8 mouse cellular contexts compared by ENCODE assay signal in the genomic region with DNA sequence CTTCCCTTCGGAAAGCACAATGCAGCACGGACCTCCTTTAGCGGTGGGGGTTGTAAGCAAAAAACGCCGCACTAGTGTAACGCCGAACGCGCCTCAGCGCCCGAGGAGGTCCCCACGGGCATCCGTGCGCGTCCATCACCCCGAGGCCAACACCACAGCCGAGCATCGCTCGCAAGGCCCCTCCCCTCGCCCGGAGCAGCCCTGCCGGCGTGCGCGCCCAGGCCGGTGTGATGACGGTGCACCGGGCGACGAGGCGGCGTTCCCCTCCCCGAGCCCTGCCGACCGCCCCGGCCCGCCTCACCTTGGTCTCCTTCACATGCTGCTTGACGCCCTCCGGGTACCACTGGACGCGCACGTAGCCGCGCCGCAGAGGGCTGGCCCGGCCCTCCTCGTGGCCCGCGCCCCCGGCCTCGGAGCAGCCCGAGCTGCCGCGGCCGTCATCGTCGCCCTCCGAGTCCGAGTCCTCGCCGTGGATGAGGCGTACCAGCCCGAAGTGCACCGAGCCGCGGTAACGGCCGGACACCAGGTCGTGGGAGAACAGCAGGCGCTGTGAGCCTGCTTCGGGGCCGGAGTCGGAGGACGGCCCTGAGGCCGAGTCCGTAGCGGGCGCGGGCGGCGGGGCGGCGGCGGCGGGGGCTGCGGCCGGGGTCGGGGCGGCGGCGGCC. TPM values are rescaled to one million over a fixed set of nuclear protein-coding genes. Genes with fewer than 3 reads are reported as not detected.
A peak's percentile ranks its signal among the peaks of the same experiment; 100 is the strongest.
DNase-seq lines count a peak whose midpoint lies in the region; ATAC-seq and TF ChIP-seq lines count a peak whose summit lies in the region.

No protein-coding gene starts in this region.

- H3K4me2 ChIP-seq in kidney, embryonic 16.5 days (replicated peaks; ENCODE audit: low read depth, low read length): peak overlapping the region; percentile 91
- peak overlapping the region; percentile 89 for H3K4me2 ChIP-seq in liver, postnatal 0 days (ENCODE audit: low read depth, low read length)
- H3K4me2 ChIP-seq in neural tube, embryonic 12.5 days (replicated peaks): peak overlapping the region; percentile 79
- H3K4me2 ChIP-seq in stomach, embryonic 16.5 days (ENCODE audit: low read depth, low read length): peak overlapping the region; percentile 89

- peak; percentile 81 for DNase-seq in adrenal gland, adult 2 months
- peak; percentile 68 for DNase-seq in embryo, embryonic 9.5 days (ENCODE audit: extremely low spot score)
- DNase-seq in liver, postnatal 0 days: peak; percentile 77

- peaks cover 12% of the 10 kb centered on the region for H3K4me1 ChIP-seq in kidney, embryonic 16.5 days (ENCODE audit: insufficient read depth, low read length)
- peaks cover 20% of the 10 kb centered on the region for H3K4me1 ChIP-seq in liver, postnatal 0 days (ENCODE audit: insufficient read depth)
- peaks cover 26% of the 10 kb centered on the region for H3K4me1 ChIP-seq in neural tube, embryonic 12.5 days
- peaks cover 19% of the 10 kb centered on the region; the same call in 1 of the 2 replicates for H3K4me1 ChIP-seq in stomach, embryonic 16.5 days (ENCODE audit: control insufficient read depth, insufficient read depth, low read length)

- H3K79me3 ChIP-seq in C2C12 (ENCODE audit: low read depth): peaks cover 47% of the 10 kb centered on the region

- TF ChIP-seq EP300 in liver, postnatal 0 days (IDR thresholded peaks at IDR 0.05; ENCODE audit: low read depth): no peak

- peaks cover 54% of the 10 kb centered on the region for H3K79me2 ChIP-seq in C2C12 (ENCODE audit: control insufficient read depth, insufficient read depth)

- H3K9me3 ChIP-seq in kidney, embryonic 16.5 days (ENCODE audit: low read length): no peaks in the 10 kb centered on the region
- no peaks in the 10 kb centered on the region for H3K9me3 ChIP-seq in liver, postnatal 0 days (ENCODE audit: low read length)
- H3K9me3 ChIP-seq in neural tube, embryonic 12.5 days: no peaks in the 10 kb centered on the region
- H3K9me3 ChIP-seq in stomach, embryonic 16.5 days (replicated peaks; ENCODE audit: control insufficient read depth, low read length): no peaks in the 10 kb centered on the region

- peak overlapping the region; percentile 87 for H3ac ChIP-seq in C2C12 (ENCODE audit: control insufficient read depth, insufficient read length, low read depth)

- TF ChIP-seq CTCF in C2C12 (IDR thresholded peaks at IDR 0.05; ENCODE audit: control insufficient read depth, insufficient read depth, insufficient read length): no peak
- TF ChIP-seq CTCF in liver, postnatal 0 days (IDR thresholded peaks at IDR 0.05; ENCODE audit: low read depth): no peak

- under 1% methylated on average over 81 of the region's 91 CpGs for WGBS in kidney, embryonic 16.5 days
- WGBS in liver, postnatal 0 days (ENCODE audit: insufficient replicate concordance): under 1% methylated on average over 62 of the region's 91 CpGs
- WGBS in neural tube, embryonic 12.5 days: under 1% methylated on average over 90 of the region's 91 CpGs
- under 1% methylated on average over 90 of the region's 91 CpGs for WGBS in stomach, embryonic 16.5 days

- peak; percentile 59 for ATAC-seq in granulocyte monocyte progenitor cell, adult 5-6 weeks (replicated peaks; ENCODE audit: poor library complexity, severe bottlenecking)
- ATAC-seq in kidney, embryonic 16.5 days (ENCODE audit: low FRiP score, low TSS enrichment): peak; percentile 83
- ATAC-seq in liver, postnatal 0 days: peak; percentile 71
- ATAC-seq in neural tube, embryonic 12.5 days (ENCODE audit: low FRiP score, low read depth): peak; percentile 85
- ATAC-seq in stomach, embryonic 16.5 days (ENCODE audit: insufficient read depth, low FRiP score): peak; percentile 66

- peaks cover 4% of the 10 kb centered on the region for H3K36me3 ChIP-seq in C2C12 (ENCODE audit: control insufficient read depth, insufficient read depth)
- H3K36me3 ChIP-seq in kidney, embryonic 16.5 days (ENCODE audit: insufficient read depth, low read length): no peaks in the 10 kb centered on the region
- H3K36me3 ChIP-seq in liver, postnatal 0 days (replicated peaks; ENCODE audit: insufficient read depth, low read length): peaks cover 9% of the 10 kb centered on the region; the same call in 1 of the 2 replicates
- H3K36me3 ChIP-seq in neural tube, embryonic 12.5 days: no peaks in the 10 kb centered on the region
- H3K36me3 ChIP-seq in stomach, embryonic 16.5 days (ENCODE audit: control insufficient read depth, insufficient read depth, low read length): no peaks in the 10 kb centered on the region

- peak overlapping the region; percentile 85 for H3K4me3 ChIP-seq in C2C12 (ENCODE audit: insufficient read depth, poor library complexity, severe bottlenecking)
- peak overlapping the region; percentile 94 for H3K4me3 ChIP-seq in kidney, embryonic 16.5 days (ENCODE audit: low read length)
- H3K4me3 ChIP-seq in liver, postnatal 0 days (ENCODE audit: low read depth, low read length): peak overlapping the region; percentile 80
- H3K4me3 ChIP-seq in neural tube, embryonic 12.5 days: peak overlapping the region; percentile 97
- H3K4me3 ChIP-seq in stomach, embryonic 16.5 days (replicated peaks; ENCODE audit: low read length): peak overlapping the region; percentile 94

- peak overlapping the region; percentile 93 for H3K9ac ChIP-seq in kidney, embryonic 16.5 days (replicated peaks; ENCODE audit: low read length)
- peak overlapping the region; percentile 90 for H3K9ac ChIP-seq in liver, postnatal 0 days (replicated peaks)
- peak overlapping the region; percentile 91 for H3K9ac ChIP-seq in neural tube, embryonic 12.5 days
- H3K9ac ChIP-seq in stomach, embryonic 16.5 days (ENCODE audit: low read length): peak overlapping the region; percentile 81

- H3K27ac ChIP-seq in kidney, embryonic 16.5 days (ENCODE audit: low read length): peak overlapping the region; percentile 72
- peak overlapping the region; percentile 91 for H3K27ac ChIP-seq in liver, postnatal 0 days (ENCODE audit: low read depth)
- peak overlapping the region; percentile 90 for H3K27ac ChIP-seq in neural tube, embryonic 12.5 days
- H3K27ac ChIP-seq in stomach, embryonic 16.5 days (ENCODE audit: low read length): peak overlapping the region; percentile 43

- no peaks in the 10 kb centered on the region for H3K27me3 ChIP-seq in C2C12 (ENCODE audit: control insufficient read depth, insufficient read depth, insufficient read length)
- H3K27me3 ChIP-seq in kidney, embryonic 16.5 days (ENCODE audit: insufficient read depth, low read length): no peaks in the 10 kb centered on the region
- no peaks in the 10 kb centered on the region for H3K27me3 ChIP-seq in liver, postnatal 0 days (ENCODE audit: insufficient read depth, low read length)
- no peaks in the 10 kb centered on the region for H3K27me3 ChIP-seq in neural tube, embryonic 12.5 days (replicated peaks)
- H3K27me3 ChIP-seq in stomach, embryonic 16.5 days (ENCODE audit: control insufficient read depth, insufficient read depth, low read length): no peaks in the 10 kb centered on the region

RNA-seq across cellular contexts. Expression of a gene that starts 0.4 kb away (rescaled TPM):
- 23.1 TPM for polyA plus RNA-seq in C2C12 (2012; fragmentation: generic; extraction: Trizol)
- 10 to 100 TPM; 24.9 to 26.7 TPM for total RNA-seq in adrenal gland, adult 2 months (2021)
- polyA plus RNA-seq in adrenal gland, adult 2 months (2012; rRNA removed): 21.8 and 24.6 TPM in 2 replicates
- total RNA-seq in granulocyte monocyte progenitor cell, adult 5-6 weeks (2014; fragmentation: Nextera tagmentation): 5.2 and 6.8 TPM in 2 replicates
- 5.4 and 6.6 TPM in 2 replicates for total RNA-seq in granulocyte monocyte progenitor cell, adult 5-6 weeks (2017)
- 5.8 and 6.4 TPM in 2 replicates for polyA plus RNA-seq in kidney, embryonic 16.5 days (2015; fragmentation: Nextera tagmentation; extraction: Ambion mirVana)
- polyA plus RNA-seq in liver, postnatal 0 days (2015; fragmentation: Nextera tagmentation; extraction: Ambion mirVana): 15.2 and 16.3 TPM in 2 replicates
- 34.3 and 37.6 TPM in 2 replicates for polyA plus RNA-seq in neural tube, embryonic 12.5 days (2016; fragmentation: Nextera tagmentation; extraction: Ambion mirVana)
- 4.8 and 5.1 TPM in 2 replicates for polyA plus RNA-seq in stomach, embryonic 16.5 days (2015; fragmentation: Nextera tagmentation; extraction: Ambion mirVana)

RNA-seq across cellular contexts. Expression of a gene that starts 5.4 kb away (rescaled TPM):
- polyA plus RNA-seq in C2C12 (2012; fragmentation: generic; extraction: Trizol): not detected
- total RNA-seq in adrenal gland, adult 2 months (2021): not detected
- polyA plus RNA-seq in adrenal gland, adult 2 months (2012; rRNA removed): 0.40 TPM in 1 of 2 replicates, not detected in the other
- total RNA-seq in granulocyte monocyte progenitor cell, adult 5-6 weeks (2014; fragmentation: Nextera tagmentation): not detected in 2 replicates
- total RNA-seq in granulocyte monocyte progenitor cell, adult 5-6 weeks (2017): not detected in 2 replicates
- not detected in 2 replicates for polyA plus RNA-seq in kidney, embryonic 16.5 days (2015; fragmentation: Nextera tagmentation; extraction: Ambion mirVana)
- not detected in 2 replicates for polyA plus RNA-seq in liver, postnatal 0 days (2015; fragmentation: Nextera tagmentation; extraction: Ambion mirVana)
- polyA plus RNA-seq in neural tube, embryonic 12.5 days (2016; fragmentation: Nextera tagmentation; extraction: Ambion mirVana): not detected in 2 replicates
- polyA plus RNA-seq in stomach, embryonic 16.5 days (2015; fragmentation: Nextera tagmentation; extraction: Ambion mirVana): not detected in 2 replicates

RNA-seq across cellular contexts. Expression of a gene that starts 46.0 kb away (rescaled TPM):
- polyA plus RNA-seq in C2C12 (2012; fragmentation: generic; extraction: Trizol): 1.9 TPM
- 10 to 100 TPM in 1 of 2 experiments, 1 to 10 TPM in 1; 8.2 to 22.7 TPM for total RNA-seq in adrenal gland, adult 2 months (2021)
- polyA plus RNA-seq in adrenal gland, adult 2 months (2012; rRNA removed): 41.1 and 56.8 TPM in 2 replicates
- total RNA-seq in granulocyte monocyte progenitor cell, adult 5-6 weeks (2014; fragmentation: Nextera tagmentation): 7.3 and 8.6 TPM in 2 replicates
- 2.9 TPM in 2 replicates for total RNA-seq in granulocyte monocyte progenitor cell, adult 5-6 weeks (2017)
- polyA plus RNA-seq in kidney, embryonic 16.5 days (2015; fragmentation: Nextera tagmentation; extraction: Ambion mirVana): 11.4 and 12.8 TPM in 2 replicates
- 4.9 and 6.2 TPM in 2 replicates for polyA plus RNA-seq in liver, postnatal 0 days (2015; fragmentation: Nextera tagmentation; extraction: Ambion mirVana)
- 4.9 and 6.5 TPM in 2 replicates for polyA plus RNA-seq in neural tube, embryonic 12.5 days (2016; fragmentation: Nextera tagmentation; extraction: Ambion mirVana)
- polyA plus RNA-seq in stomach, embryonic 16.5 days (2015; fragmentation: Nextera tagmentation; extraction: Ambion mirVana): 8.2 and 9.3 TPM in 2 replicates

RNA-seq across cellular contexts. Expression of a gene that starts 50.1 kb away (rescaled TPM):
- 11.3 TPM for polyA plus RNA-seq in C2C12 (2012; fragmentation: generic; extraction: Trizol)
- 1 to 10 TPM; 2.4 to 2.6 TPM for total RNA-seq in adrenal gland, adult 2 months (2021)
- 3.7 and 4.1 TPM in 2 replicates for polyA plus RNA-seq in adrenal gland, adult 2 months (2012; rRNA removed)
- total RNA-seq in granulocyte monocyte progenitor cell, adult 5-6 weeks (2014; fragmentation: Nextera tagmentation): not detected in 2 replicates
- not detected in 2 replicates for total RNA-seq in granulocyte monocyte progenitor cell, adult 5-6 weeks (2017)
- polyA plus RNA-seq in kidney, embryonic 16.5 days (2015; fragmentation: Nextera tagmentation; extraction: Ambion mirVana): 5.8 and 5.9 TPM in 2 replicates
- polyA plus RNA-seq in liver, postnatal 0 days (2015; fragmentation: Nextera tagmentation; extraction: Ambion mirVana): 15.5 and 17.4 TPM in 2 replicates
- 7.6 and 9.3 TPM in 2 replicates for polyA plus RNA-seq in neural tube, embryonic 12.5 days (2016; fragmentation: Nextera tagmentation; extraction: Ambion mirVana)
- polyA plus RNA-seq in stomach, embryonic 16.5 days (2015; fragmentation: Nextera tagmentation; extraction: Ambion mirVana): 12.4 and 15.3 TPM in 2 replicates

Comparison
In these comparisons a context has a peak if more than half of its experiments do, and no peak if none do; other contexts are left out.
1. Peak in every context shown above with its lines: DNase-seq, ATAC-seq, H3K4me3 ChIP-seq and H3K27ac ChIP-seq.